Mouse (Mus musculus) embryonic facial prominence, embryonic 13.5 days (tissue): Measurements from ENCODE around the gene Palld. TPM values are rescaled to one million over a fixed set of nuclear protein-coding genes. Genes with fewer than 3 reads are reported as not detected.

Experiments used
- ATAC-seq: fragments of 200-750 bp; cut with Nextera tagmentation; 2 replicates; pipeline ENCODE4 v1.8.0; 2017; ENCODE audit warnings: low read depth; ENCODE audit not compliant: insufficient number of reproducible peaks, insufficient read depth, low FRiP score, low TSS enrichment
- H3K27ac ChIP-seq: fragments of 300-500 bp; sonication (generic); 2 replicates; pipeline ENCODE4 v1.5.1; 2015; ENCODE audit warnings: moderate library complexity, mild to moderate bottlenecking, inconsistent platforms
- H3K27me3 ChIP-seq: fragments of 300-500 bp; sonication (generic); 2 replicates; pipeline ENCODE4 v1.6.1; 2015; ENCODE audit warnings: mild to moderate bottlenecking, inconsistent platforms
- H3K36me3 ChIP-seq: fragments of 300-500 bp; sonication (generic); 2 replicates; pipeline ENCODE4 v1.6.1; 2015; ENCODE audit warnings: mild to moderate bottlenecking, inconsistent platforms
- H3K4me1 ChIP-seq: fragments of 300-500 bp; sonication (generic); 2 replicates; pipeline ENCODE4 v1.6.1; 2015; ENCODE audit warnings: inconsistent platforms
- H3K4me2 ChIP-seq: fragments of 300-500 bp; sonication (generic); 2 replicates; pipeline ENCODE4 v1.6.1; 2015; ENCODE audit warnings: moderate library complexity, mild to moderate bottlenecking, inconsistent platforms
- H3K4me3 ChIP-seq: fragments of 300-500 bp; sonication (generic); 2 replicates; pipeline ENCODE4 v1.5.1; 2015; ENCODE audit warnings: mild to moderate bottlenecking, inconsistent platforms
- H3K9ac ChIP-seq: fragments of 300-500 bp; sonication (generic); 2 replicates; pipeline ENCODE4 v1.6.1; 2015; ENCODE audit warnings: mild to moderate bottlenecking, inconsistent platforms
- H3K9me3 ChIP-seq: fragments of 300-500 bp; sonication (generic); 2 replicates; pipeline ENCODE4 v1.6.1; 2016; ENCODE audit warnings: inconsistent platforms
- WGBS: fragments of 180-500 bp; shearing (Covaris S2); methylation state at CpG from one replicate; pipeline ENCODE4 v1.1.7; 2015; ENCODE audit warnings: mixed read lengths; 5-methylcytosine and 5-hydroxymethylcytosine counted together
- polyA plus RNA-seq: library from polyadenylated mRNA; unstranded; fragments of >200 nt; fragmentation: Nextera tagmentation; extraction: Ambion mirVana; gene quantifications from 2 replicates; pipeline ENCODE4 v1.2.1, GENCODE M21; 2015

Gene Palld
- polyA plus RNA-seq, 1 experiment from 2014 or later = 146 TPM

- no peak overlapping the region for H3K9ac ChIP-seq
- no peaks in the 10 kb centered on the region for H3K27me3 ChIP-seq
- no peak for ATAC-seq
- H3K4me2 ChIP-seq = no peak overlapping the region
- H3K9me3 ChIP-seq = no peaks in the 10 kb centered on the region
- whole genome bisulfite sequencing = 67% methylated on average over 1 of the region's 1 CpGs
- no peak overlapping the region for H3K27ac ChIP-seq
- no peak overlapping the region for H3K4me3 ChIP-seq
- H3K36me3 ChIP-seq = no peaks in the 10 kb centered on the region
- no peaks in the 10 kb centered on the region for H3K4me1 ChIP-seq
Observed at GRCm38 (mm10) chr8:61797391-61797947, 105.0 kb downstream of the Palld start.

GRCm38 (mm10) chr8:61796537-61797050 lies 105.9 kb downstream of the Palld start:
- no peak for ATAC-seq
- no peaks in the 10 kb centered on the region for H3K4me1 ChIP-seq
- no peaks in the 10 kb centered on the region for H3K9me3 ChIP-seq
- 85% methylated on average over 7 of the region's 7 CpGs for WGBS
- H3K36me3 ChIP-seq = no peaks in the 10 kb centered on the region
- H3K27ac ChIP-seq = no peak overlapping the region
- no peak overlapping the region for H3K4me2 ChIP-seq
- no peak overlapping the region for H3K9ac ChIP-seq
- H3K4me3 ChIP-seq = no peak overlapping the region
- no peaks in the 10 kb centered on the region for H3K27me3 ChIP-seq

GRCm38 (mm10) chr8:61789946-61790345 lies 112.5 kb downstream of the Palld start:
- ATAC-seq = no peak
- no peaks in the 10 kb centered on the region for H3K36me3 ChIP-seq

GRCm38 (mm10) chr8:61789289-61789688 lies 113.2 kb downstream of the Palld start:
- Histone ChIP-seq H3K9ac (no peak overlapping the region), H3K4me3 (no peak overlapping the region), H3K4me2 (no peak overlapping the region), H3K9me3 (no peaks in the 10 kb centered on the region), H3K27ac (no peak overlapping the region), H3K4me1 (no peaks in the 10 kb centered on the region), H3K36me3 (no peaks in the 10 kb centered on the region), H3K27me3 (no peaks in the 10 kb centered on the region)
- no peak for ATAC-seq
- 95% methylated on average over 5 of the region's 5 CpGs for WGBS

More at GRCm38 (mm10) chr8:61789946-61790345, 112.5 kb downstream of the Palld start:
- 78% methylated on average over 3 of the region's 3 CpGs for WGBS
- H3K27me3 ChIP-seq = no peaks in the 10 kb centered on the region
- no peaks in the 10 kb centered on the region for H3K9me3 ChIP-seq
- no peak overlapping the region for H3K9ac ChIP-seq
- no peak overlapping the region for H3K4me3 ChIP-seq
- H3K4me2 ChIP-seq = no peak overlapping the region
- H3K27ac ChIP-seq = no peak overlapping the region
- H3K4me1 ChIP-seq = no peaks in the 10 kb centered on the region

- 74% methylated on average over 7 of the region's 7 CpGs for WGBS
Observed at GRCm38 (mm10) chr8:61782931-61783491, 119.5 kb downstream of the Palld start.

GRCm38 (mm10) chr8:61780652-61781257 lies 121.7 kb downstream of the Palld start:
- Histone ChIP-seq H3K4me2 (no peak overlapping the region), H3K9me3 (no peaks in the 10 kb centered on the region), H3K4me3 (no peak overlapping the region), H3K27ac (no peak overlapping the region), H3K36me3 (no peaks in the 10 kb centered on the region), H3K9ac (no peak overlapping the region), H3K27me3 (no peaks in the 10 kb centered on the region), H3K4me1 (peaks cover 15% of the 10 kb centered on the region)
- 62% methylated on average over 5 of the region's 5 CpGs for WGBS
- no peak for ATAC-seq

More at GRCm38 (mm10) chr8:61782931-61783491, 119.5 kb downstream of the Palld start:
- ATAC-seq = no peak
- no peaks in the 10 kb centered on the region for H3K4me1 ChIP-seq
- no peak overlapping the region for H3K9ac ChIP-seq
- no peak overlapping the region for H3K4me3 ChIP-seq
- no peaks in the 10 kb centered on the region for H3K36me3 ChIP-seq
- H3K27me3 ChIP-seq = no peaks in the 10 kb centered on the region
- H3K4me2 ChIP-seq = no peak overlapping the region
- no peaks in the 10 kb centered on the region for H3K9me3 ChIP-seq
- H3K27ac ChIP-seq = no peak overlapping the region

GRCm38 (mm10) chr8:61778194-61778593 lies 124.3 kb downstream of the Palld start:
- no peak for ATAC-seq
- Histone ChIP-seq H3K4me3 (no peak overlapping the region), H3K27ac (no peak overlapping the region), H3K9ac (no peak overlapping the region), H3K27me3 (no peaks in the 10 kb centered on the region), H3K4me2 (no peak overlapping the region), H3K4me1 (peaks cover 18% of the 10 kb centered on the region), H3K36me3 (no peaks in the 10 kb centered on the region), H3K9me3 (no peaks in the 10 kb centered on the region)
- 87% methylated on average over 3 of the region's 3 CpGs for whole genome bisulfite sequencing

GRCm38 (mm10) chr8:61776560-61776959 lies 125.9 kb downstream of the Palld start:
- Histone ChIP-seq H3K4me1 (peaks cover 22% of the 10 kb centered on the region), H3K27ac (peak overlapping the region; percentile 69), H3K36me3 (no peaks in the 10 kb centered on the region), H3K9me3 (no peaks in the 10 kb centered on the region), H3K4me3 (no peak overlapping the region), H3K9ac (0 out of 2 replicates have a peak overlapping the region, but pooled peaks have one; percentile 46), H3K4me2 (peak overlapping the region; percentile 40), H3K27me3 (no peaks in the 10 kb centered on the region)
- ATAC-seq = no peak
- 33% methylated on average over 9 of the region's 9 CpGs for WGBS

GRCm38 (mm10) chr8:61775936-61776335 lies 126.6 kb downstream of the Palld start:
- no peak for ATAC-seq
- Histone ChIP-seq H3K4me1 (peaks cover 22% of the 10 kb centered on the region), H3K9ac (no peak overlapping the region), H3K27me3 (no peaks in the 10 kb centered on the region), H3K36me3 (no peaks in the 10 kb centered on the region), H3K27ac (peak overlapping the region; percentile 76), H3K4me3 (no peak overlapping the region), H3K4me2 (peak overlapping the region; percentile 40), H3K9me3 (no peaks in the 10 kb centered on the region)
- WGBS = 20% methylated on average over 6 of the region's 6 CpGs

- ATAC-seq = no peak
- WGBS = 87% methylated on average over 5 of the region's 5 CpGs
- Histone ChIP-seq H3K27ac (no peak overlapping the region), H3K27me3 (no peaks in the 10 kb centered on the region), H3K36me3 (no peaks in the 10 kb centered on the region), H3K4me2 (no peak overlapping the region), H3K4me3 (no peak overlapping the region), H3K9me3 (no peaks in the 10 kb centered on the region), H3K9ac (no peak overlapping the region), H3K4me1 (peaks cover 35% of the 10 kb centered on the region)
Observed at GRCm38 (mm10) chr8:61774161-61774560, 128.3 kb downstream of the Palld start.

GRCm38 (mm10) chr8:61773595-61774088 lies 128.8 kb downstream of the Palld start:
- Histone ChIP-seq H3K4me1 (peaks cover 37% of the 10 kb centered on the region), H3K4me2 (no peak overlapping the region), H3K9me3 (no peaks in the 10 kb centered on the region), H3K27ac (no peak overlapping the region), H3K4me3 (no peak overlapping the region), H3K36me3 (no peaks in the 10 kb centered on the region), H3K9ac (no peak overlapping the region), H3K27me3 (no peaks in the 10 kb centered on the region)
- 63% methylated on average over 4 of the region's 4 CpGs for WGBS
- ATAC-seq = no peak

- no peaks in the 10 kb centered on the region for H3K36me3 ChIP-seq
- no peak overlapping the region for H3K27ac ChIP-seq
- peaks cover 33% of the 10 kb centered on the region for H3K4me1 ChIP-seq
- H3K4me3 ChIP-seq = no peak overlapping the region
- H3K9ac ChIP-seq = no peak overlapping the region
- H3K27me3 ChIP-seq = no peaks in the 10 kb centered on the region
- no peak for ATAC-seq
- H3K4me2 ChIP-seq = no peak overlapping the region
- no peaks in the 10 kb centered on the region for H3K9me3 ChIP-seq
- WGBS = 64% methylated on average over 3 of the region's 3 CpGs
Observed at GRCm38 (mm10) chr8:61771328-61771727, 131.2 kb downstream of the Palld start.
